ENCODE assay signal across 13 mouse cellular contexts in the genomic region with DNA sequence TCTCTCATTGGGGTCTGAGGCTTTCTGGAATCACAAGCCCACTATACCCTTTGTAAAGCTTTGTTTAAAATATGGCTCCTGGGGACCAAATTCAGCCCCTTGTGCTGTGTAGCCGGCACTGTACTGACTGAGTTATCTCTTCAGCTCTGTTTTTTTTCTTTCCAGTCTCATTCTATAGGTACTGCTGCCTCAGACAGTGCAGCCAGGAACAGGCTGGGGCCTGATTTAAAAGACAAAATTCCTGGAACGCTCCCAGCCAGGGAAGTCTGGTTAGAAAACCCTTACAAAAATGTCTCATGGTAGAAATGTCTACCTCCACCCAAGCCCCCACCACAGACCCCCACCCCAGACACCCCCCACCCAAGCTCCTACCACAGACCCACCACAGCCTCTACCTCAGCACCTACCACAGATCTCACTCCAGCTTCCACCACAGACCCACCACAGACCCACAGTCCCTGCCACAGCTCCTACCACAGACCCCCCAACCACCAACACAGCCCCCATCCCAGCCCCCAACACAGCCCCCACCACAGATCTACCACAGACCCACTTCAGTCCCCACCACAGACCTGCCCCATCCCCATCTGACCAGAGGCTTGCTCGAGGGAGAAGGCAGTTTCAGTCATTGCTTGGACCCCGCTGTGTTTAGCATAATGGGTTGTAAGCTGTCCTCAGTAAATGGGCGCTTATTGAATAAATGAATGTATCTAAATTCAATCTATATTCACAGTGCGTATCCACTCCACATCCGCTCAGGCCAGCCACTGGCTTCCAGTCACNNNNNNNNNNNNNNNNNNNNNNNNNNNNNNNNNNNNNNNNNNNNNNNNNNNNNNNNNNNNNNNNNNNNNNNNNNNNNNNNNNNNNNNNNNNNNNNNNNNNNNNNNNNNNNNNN. TPM values are rescaled to one million over a fixed set of nuclear protein-coding genes. Genes with fewer than 3 reads are reported as not detected.
A peak's percentile ranks its signal among the peaks of the same experiment; 100 is the strongest.
DNase-seq lines count a peak whose midpoint lies in the region; ATAC-seq and TF ChIP-seq lines count a peak whose summit lies in the region.
"Had no signal": no experiment of that assay in that cellular context is flagged by ENCODE, and none has a peak within 500 bp of the region (broad histone marks: within the 10 kb centered on the region; RNA-seq: fewer than 3 reads in every experiment).

No protein-coding gene starts in this region.

- TF ChIP-seq POLR2A in bone marrow macrophage, adult 2 months (IDR thresholded peaks at IDR 0.05; ENCODE audit: borderline replicate concordance, low read depth, low read length) = no peak

- no peak for DNase-seq in kidney, postnatal 36 days
- DNase-seq in hindbrain, embryonic 10.5 days (ENCODE audit: low spot score) = no peak
- DNase-seq in midbrain, embryonic 14.5 days = peak; percentile 66
- DNase-seq in layer of hippocampus, adult 2 months (ENCODE audit: low spot score in 2 of 2) = no peak
- DNase-seq in embryo, embryonic 10 days (ENCODE audit: low spot score) = no peak
- DNase-seq: gastrocnemius, postnatal 36 days; kidney, postnatal 25 days; spleen, adult 18-20 months; thymus, adult 18-20 months had no signal

- H3K9ac ChIP-seq in kidney, embryonic 16.5 days (replicated peaks; ENCODE audit: low read length) = no peak overlapping the region
- no peak overlapping the region for H3K9ac ChIP-seq in midbrain, embryonic 14.5 days (replicated peaks; ENCODE audit: low read length)
- H3K9ac ChIP-seq: lung, embryonic 15.5 days had no signal

- TF ChIP-seq CTCF in bone marrow macrophage, adult 2 months (IDR thresholded peaks at IDR 0.05; ENCODE audit: low read depth, low read length) = no peak
- no peak for TF ChIP-seq CTCF in layer of hippocampus, adult 2 months (conservative IDR thresholded peaks at IDR 0.05)

- no peak overlapping the region for H3K27ac ChIP-seq in kidney, embryonic 16.5 days (ENCODE audit: low read length)
- H3K27ac ChIP-seq in bone marrow macrophage, adult 2 months (ENCODE audit: insufficient read depth, low read depth, low read length) = peak overlapping the region; percentile 87
- peak overlapping the region; percentile 53; the same call in 1 of the 2 replicates for H3K27ac ChIP-seq in hindbrain, embryonic 10.5 days
- H3K27ac ChIP-seq in midbrain, embryonic 14.5 days (replicated peaks; ENCODE audit: low read depth, low read length) = no peak overlapping the region
- no peak overlapping the region for H3K27ac ChIP-seq in layer of hippocampus, adult 2 months
- H3K27ac ChIP-seq: lung, embryonic 15.5 days had no signal

- H3K4me3 ChIP-seq in kidney, embryonic 16.5 days (ENCODE audit: low read length) = no peak overlapping the region
- no peak overlapping the region for H3K4me3 ChIP-seq in bone marrow macrophage, adult 2 months (ENCODE audit: insufficient read depth, low read length)
- H3K4me3 ChIP-seq in hindbrain, embryonic 10.5 days = no peak overlapping the region
- H3K4me3 ChIP-seq in midbrain, embryonic 14.5 days (replicated peaks; ENCODE audit: low read depth, low read length) = no peak overlapping the region
- H3K4me3 ChIP-seq in layer of hippocampus, adult 2 months = no peak overlapping the region
- H3K4me3 ChIP-seq: lung, embryonic 15.5 days had no signal

- no peaks in the 10 kb centered on the region for H3K9me3 ChIP-seq in kidney, embryonic 16.5 days (ENCODE audit: low read length)
- no peaks in the 10 kb centered on the region for H3K9me3 ChIP-seq in hindbrain, embryonic 10.5 days
- no peaks in the 10 kb centered on the region for H3K9me3 ChIP-seq in midbrain, embryonic 14.5 days (ENCODE audit: control insufficient read depth, low read length)
- H3K9me3 ChIP-seq: lung, embryonic 15.5 days had no signal

- H3K27me3 ChIP-seq in kidney, embryonic 16.5 days (ENCODE audit: insufficient read depth, low read length) = no peaks in the 10 kb centered on the region
- no peaks in the 10 kb centered on the region for H3K27me3 ChIP-seq in hindbrain, embryonic 10.5 days (ENCODE audit: insufficient read depth, poor library complexity, severe bottlenecking)
- no peaks in the 10 kb centered on the region for H3K27me3 ChIP-seq in midbrain, embryonic 14.5 days (ENCODE audit: control insufficient read depth, insufficient read depth, low read length)
- H3K27me3 ChIP-seq: lung, embryonic 15.5 days had no signal

- 0 out of 2 replicates have a peak, but pooled peaks have one; percentile 13 for ATAC-seq in kidney, embryonic 16.5 days (ENCODE audit: low FRiP score, low TSS enrichment)
- peak; percentile 50 for ATAC-seq in midbrain, embryonic 14.5 days (ENCODE audit: low FRiP score, low TSS enrichment)
- no peak for ATAC-seq in cerebellum, adult (ENCODE audit: insufficient number of reproducible peaks, low FRiP score, low TSS enrichment)

- 0 out of 2 replicates have a peak, but pooled peaks cover 7% of the 10 kb centered on the region for H3K4me1 ChIP-seq in kidney, embryonic 16.5 days (ENCODE audit: insufficient read depth, low read length)
- peaks cover 48% of the 10 kb centered on the region for H3K4me1 ChIP-seq in bone marrow macrophage, adult 2 months (ENCODE audit: control insufficient read depth, insufficient read depth, low read length)
- H3K4me1 ChIP-seq in hindbrain, embryonic 10.5 days (replicated peaks) = peaks cover 20% of the 10 kb centered on the region; the same call in 1 of the 2 replicates
- no peaks in the 10 kb centered on the region for H3K4me1 ChIP-seq in midbrain, embryonic 14.5 days (ENCODE audit: control insufficient read depth, insufficient read depth, low read length)

- no peaks in the 10 kb centered on the region for H3K36me3 ChIP-seq in kidney, embryonic 16.5 days (ENCODE audit: insufficient read depth, low read length)
- no peaks in the 10 kb centered on the region for H3K36me3 ChIP-seq in hindbrain, embryonic 10.5 days
- H3K36me3 ChIP-seq in midbrain, embryonic 14.5 days (ENCODE audit: control insufficient read depth, insufficient read depth, low read length) = no peaks in the 10 kb centered on the region
- H3K36me3 ChIP-seq: lung, embryonic 15.5 days had no signal

- no peak overlapping the region for H3K4me2 ChIP-seq in kidney, embryonic 16.5 days (replicated peaks; ENCODE audit: low read depth, low read length)
- H3K4me2 ChIP-seq in midbrain, embryonic 14.5 days (ENCODE audit: low read length) = no peak overlapping the region
- H3K4me2 ChIP-seq: lung, embryonic 15.5 days had no signal

- WGBS in kidney, embryonic 16.5 days = 70% methylated on average over 7 of the region's 7 CpGs
- WGBS in hindbrain, embryonic 10.5 days = 74% methylated on average over 7 of the region's 7 CpGs
- WGBS in midbrain, embryonic 14.5 days = 36% methylated on average over 7 of the region's 7 CpGs

RNA-seq across cellular contexts. Expression of a gene that starts 17.5 kb away (rescaled TPM):
- polyA plus RNA-seq in kidney, embryonic 16.5 days (2015; fragmentation: Nextera tagmentation; extraction: Ambion mirVana) = 35.0 and 35.2 TPM in 2 replicates
- polyA plus RNA-seq in bone marrow macrophage, adult 2 months (2012; ENCODE audit: insufficient read depth, insufficient read length, missing spikeins) = 43.3 and 44.5 TPM in 2 replicates
- polyA plus RNA-seq in hindbrain, embryonic 10.5 days (2016; fragmentation: Nextera tagmentation; extraction: Ambion mirVana) = 4.0 and 5.4 TPM in 2 replicates
- polyA plus RNA-seq in midbrain, embryonic 14.5 days (2014; fragmentation: Nextera tagmentation; extraction: Ambion mirVana) = 17.4 and 18.4 TPM in 2 replicates
- 1 to 10 TPM; 7.5 to 8.3 TPM for total RNA-seq in layer of hippocampus, adult 2 months (2021)

Comparison
In these comparisons a context has a peak if more than half of its experiments do, and no peak if none do; other contexts are left out.
1. H3K27ac ChIP-seq: peak in bone marrow macrophage, adult 2 months (single experiment) and hindbrain, embryonic 10.5 days (single experiment); none in kidney, embryonic 16.5 days (single experiment), midbrain, embryonic 14.5 days (single experiment) and layer of hippocampus, adult 2 months (single experiment).